Mouse (Mus musculus) liver, postnatal 0 days (tissue): ENCODE measurements around the gene Cldnd2. TPM values are rescaled to one million over a fixed set of nuclear protein-coding genes. Genes with fewer than 3 reads are reported as not detected.
A peak's percentile ranks its signal among the peaks of the same experiment; 100 is the strongest.

ENCODE experiments used
- ATAC-seq: fragments of 200-750 bp; cut with Nextera tagmentation; 2 replicates; pipeline ENCODE4 v1.8.0; 2017; ENCODE audit warnings: mild to moderate bottlenecking, moderate library complexity
- DNase-seq: peaks from one replicate; pipeline ENCODE4 v3.0.0-alpha.2; 2016
- H3K27ac ChIP-seq: fragments of 300-500 bp; sonication (generic); 2 replicates; pipeline ENCODE4 v1.5.1; 2014; ENCODE audit warnings: antibody characterized with exemption, moderate library complexity, mild to moderate bottlenecking, low read depth
- H3K27me3 ChIP-seq: fragments of 300-500 bp; sonication (generic); 2 replicates; pipeline ENCODE4 v1.6.1; 2014; ENCODE audit warnings: low read length, control low read depth, mixed read lengths; ENCODE audit not compliant: insufficient read depth
- H3K36me3 ChIP-seq: fragments of 300-500 bp; sonication (generic); replicated peaks from 2 replicates; pipeline ENCODE4 v1.6.1; 2014; ENCODE audit warnings: mild to moderate bottlenecking, control low read depth, low read length, moderate library complexity, mixed read lengths; ENCODE audit not compliant: insufficient read depth
- H3K4me1 ChIP-seq: fragments of 300-500 bp; sonication (generic); 2 replicates; pipeline ENCODE4 v1.6.1; 2014; ENCODE audit warnings: antibody characterized with exemption, mild to moderate bottlenecking, control low read depth; ENCODE audit not compliant: insufficient read depth
- H3K4me2 ChIP-seq: fragments of 300-500 bp; sonication (generic); 2 replicates; pipeline ENCODE4 v1.6.1; 2014; ENCODE audit warnings: low read depth, mild to moderate bottlenecking, low read length, moderate library complexity, mixed read lengths
- H3K4me3 ChIP-seq: fragments of 300-500 bp; sonication (generic); 2 replicates; pipeline ENCODE4 v1.5.1; 2014; ENCODE audit warnings: low read depth, low read length
- H3K9ac ChIP-seq: fragments of 300-500 bp; sonication (generic); replicated peaks from 2 replicates; pipeline ENCODE4 v1.6.1; 2014; ENCODE audit warnings: mild to moderate bottlenecking, moderate library complexity
- H3K9me3 ChIP-seq: fragments of 300-500 bp; sonication (generic); 2 replicates; pipeline ENCODE4 v1.6.1; 2016; ENCODE audit warnings: mild to moderate bottlenecking, control low read depth, low read length, mixed read lengths
- CTCF ChIP-seq: sonication (generic); IDR thresholded peaks from 2 replicates; pipeline ENCODE4 v1.5.1; 2016; ENCODE audit warnings: antibody characterized with exemption, low read depth
- EP300 ChIP-seq: IDR thresholded peaks from 2 replicates; pipeline ENCODE4 v1.6.1; 2016; ENCODE audit warnings: antibody characterized with exemption, low read depth, mild to moderate bottlenecking
- WGBS: fragments of 180-500 bp; shearing (Covaris S2); extraction: QIAGEN DNeasy Blood & Tissue Kit; methylation state at CpG from one replicate; pipeline ENCODE4 v1.1.7; 2014; ENCODE audit not compliant: insufficient replicate concordance; 5-methylcytosine and 5-hydroxymethylcytosine counted together
- microRNA-seq: library from miRNA; unstranded; fragments of <30 nt; microRNA quantifications from one replicate; pipeline ENCODE4, GENCODE M21; 2016
- polyA plus RNA-seq: library from polyadenylated mRNA; unstranded; fragments of >200 nt; fragmentation: Nextera tagmentation; extraction: Ambion mirVana; gene quantifications from 2 replicates; pipeline ENCODE4 v1.2.1, GENCODE M21; 2015

Cldnd2 gene
- polyA plus RNA-seq, 1 experiment from 2014 or later = not detected

DNA sequence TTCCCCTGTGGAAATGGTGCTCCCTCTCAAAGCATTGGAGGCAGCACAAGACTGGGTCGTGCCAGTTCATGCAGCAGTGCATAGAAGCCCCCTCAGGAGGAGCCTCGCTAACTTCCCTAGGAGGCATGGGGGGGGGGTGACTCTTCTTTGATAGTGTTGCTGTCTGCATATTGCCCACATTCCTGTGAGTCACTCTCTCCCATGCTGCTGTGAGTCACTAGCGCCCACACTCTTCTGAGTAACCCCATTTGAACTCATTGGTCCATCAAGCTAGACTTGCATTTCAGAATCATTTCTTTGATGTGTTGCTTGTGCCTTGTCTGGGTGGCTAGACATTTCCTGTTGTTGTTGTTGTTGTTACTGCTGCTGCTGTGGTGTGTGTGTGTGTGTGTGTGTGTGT, 40.6 kb downstream of the Cldnd2 start:
- DNase-seq (no peak), ATAC-seq (no peak)
- H3K27me3 ChIP-seq = peaks cover 18% of the 10 kb centered on the region
- no peaks in the 10 kb centered on the region for H3K36me3 ChIP-seq
- WGBS = 50% methylated on average over 3 of the region's 3 CpGs
- no peak overlapping the region for H3K4me3 ChIP-seq
- TF ChIP-seq EP300 = no peak
- TF ChIP-seq CTCF = no peak
- no peak overlapping the region for H3K4me2 ChIP-seq
- H3K4me1 ChIP-seq = no peaks in the 10 kb centered on the region
- no peak overlapping the region for H3K27ac ChIP-seq
- H3K9me3 ChIP-seq = no peaks in the 10 kb centered on the region
- no peak overlapping the region for H3K9ac ChIP-seq

DNA sequence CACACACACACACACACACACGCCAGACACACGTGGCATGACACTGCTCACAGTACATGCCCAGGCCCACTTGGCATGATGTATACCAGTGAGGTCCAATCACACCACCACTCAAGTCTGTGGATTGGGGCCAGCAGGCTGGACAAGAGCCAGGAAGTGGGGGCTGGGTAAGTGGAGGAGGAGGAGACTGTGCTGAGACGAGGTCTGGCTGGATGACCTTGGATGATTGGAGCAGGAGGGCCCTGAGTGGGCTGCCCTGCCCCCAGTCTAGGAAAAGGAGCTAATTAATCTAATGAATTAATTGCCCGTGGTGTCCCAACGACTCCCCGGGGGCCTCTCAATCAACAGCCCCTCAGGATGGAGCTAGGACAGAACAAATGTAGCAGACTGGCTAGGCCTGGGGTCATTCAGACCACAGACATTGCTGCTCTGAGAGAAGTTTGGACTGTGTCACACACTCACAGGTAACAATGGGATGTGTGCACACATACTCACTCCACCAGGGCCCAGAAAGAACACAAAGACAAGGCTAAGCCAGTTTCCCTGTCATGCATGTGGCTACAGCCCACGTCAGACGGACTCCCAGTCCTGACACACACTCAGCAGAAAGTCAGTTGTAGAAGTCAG, 41.6 kb downstream of the Cldnd2 start:
- H3K36me3 ChIP-seq = no peaks in the 10 kb centered on the region
- H3K9me3 ChIP-seq = no peaks in the 10 kb centered on the region
- no peak overlapping the region for H3K27ac ChIP-seq
- TF ChIP-seq CTCF (no peak), EP300 (no peak)
- no peak overlapping the region for H3K4me2 ChIP-seq
- peaks cover 8% of the 10 kb centered on the region; the same call in 1 of the 2 replicates for H3K27me3 ChIP-seq
- no peaks in the 10 kb centered on the region for H3K4me1 ChIP-seq
- WGBS = 67% methylated on average over 8 of the region's 8 CpGs
- H3K9ac ChIP-seq = no peak overlapping the region
- DNase-seq = no peak
- ATAC-seq = no peak
- H3K4me3 ChIP-seq = no peak overlapping the region

DNA sequence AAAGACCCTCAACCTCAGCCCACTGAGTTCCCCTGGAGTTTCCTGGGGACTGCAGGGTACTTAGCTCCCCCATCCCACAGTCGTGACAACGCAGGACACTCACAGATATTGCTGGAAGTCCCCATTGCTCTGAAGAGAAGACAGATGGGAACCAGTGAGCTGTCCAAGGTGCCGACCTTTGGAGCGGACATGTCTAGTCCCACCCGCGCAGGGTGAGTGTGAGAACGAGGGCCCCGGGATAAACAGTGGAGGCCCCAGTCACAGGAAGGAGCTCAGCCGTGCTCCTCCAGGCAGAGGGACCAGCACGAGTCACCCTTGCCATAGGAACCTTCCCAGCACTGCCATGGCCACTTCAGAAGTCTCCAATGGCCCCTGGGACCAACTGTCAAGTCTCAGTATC, 42.7 kb downstream of the Cldnd2 start:
- H3K4me3 ChIP-seq = no peak overlapping the region
- H3K9me3 ChIP-seq = no peaks in the 10 kb centered on the region
- H3K36me3 ChIP-seq = no peaks in the 10 kb centered on the region
- no peak for TF ChIP-seq EP300
- DNase-seq = no peak
- H3K4me2 ChIP-seq = no peak overlapping the region
- H3K4me1 ChIP-seq = no peaks in the 10 kb centered on the region
- H3K9ac ChIP-seq = no peak overlapping the region
- WGBS = 7% methylated on average over 10 of the region's 10 CpGs
- no peak for ATAC-seq
- no peak overlapping the region for H3K27ac ChIP-seq
- H3K27me3 ChIP-seq = peaks cover 1% of the 10 kb centered on the region; the same call in 1 of the 2 replicates

- H3K4me1 ChIP-seq = no peaks in the 10 kb centered on the region
- H3K27me3 ChIP-seq = peaks cover 23% of the 10 kb centered on the region
- DNase-seq = no peak
- no peak overlapping the region for H3K4me2 ChIP-seq
- no peaks in the 10 kb centered on the region for H3K9me3 ChIP-seq
- TF ChIP-seq EP300 (no peak), CTCF (no peak)
- no peak overlapping the region for H3K9ac ChIP-seq
- no peaks in the 10 kb centered on the region for H3K36me3 ChIP-seq
- ATAC-seq = no peak
- WGBS = 30% methylated on average over 5 of the region's 5 CpGs
- no peak overlapping the region for H3K4me3 ChIP-seq
- H3K27ac ChIP-seq = no peak overlapping the region
These were observed 48.1 kb downstream of the Cldnd2 start for GRCm38 (mm10) chr7:43488646-43489045.

GRCm38 (mm10) chr7:43489631-43490125, 49.1 kb downstream of the Cldnd2 start, which contains the start of gene Iglon5:
TSS of gene Iglon5 (minus strand) at chr7:43490075.
- 8% methylated on average over 16 of the region's 41 CpGs for WGBS
- H3K9me3 ChIP-seq = no peaks in the 10 kb centered on the region
- no peak for ATAC-seq
- no peak for TF ChIP-seq EP300
- no peak for TF ChIP-seq CTCF
- H3K4me2 ChIP-seq = peak within 1 kb of the TSS; percentile 35; the same call in 1 of the 2 replicates
- no peak within 1 kb of the TSS for H3K9ac ChIP-seq
- peaks cover 23% of the 10 kb centered on the region for H3K27me3 ChIP-seq
- H3K36me3 ChIP-seq = no peaks in the 10 kb centered on the region
- DNase-seq = no peak
- no peak within 1 kb of the TSS for H3K27ac ChIP-seq
- no peaks in the 10 kb centered on the region for H3K4me1 ChIP-seq
- H3K4me3 ChIP-seq = 0 out of 2 replicates have a peak within 1 kb of the TSS, but pooled peaks have one; percentile 2

DNA sequence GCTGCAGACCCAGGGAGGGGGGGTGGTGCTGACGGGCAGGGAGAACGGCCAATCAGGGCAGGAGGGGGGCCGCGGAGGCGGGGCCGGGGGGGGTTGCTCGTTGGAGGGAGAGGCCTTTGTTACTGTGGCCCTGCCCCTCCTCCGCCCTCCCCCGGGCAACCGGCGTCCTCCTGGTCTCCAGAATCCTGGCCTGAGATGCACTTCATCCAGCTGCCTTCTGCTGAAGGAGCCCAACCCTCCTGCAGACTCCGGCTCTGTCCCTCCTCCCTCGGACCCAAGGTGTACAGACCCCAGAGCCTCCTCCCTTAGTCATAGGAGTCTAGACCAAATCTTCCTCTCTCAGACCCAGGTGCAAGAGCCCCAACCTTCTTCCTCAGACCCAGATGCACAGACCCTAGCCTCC, 49.6 kb downstream of the Cldnd2 start:
- no peak for ATAC-seq
- no peak overlapping the region for H3K9ac ChIP-seq
- no peaks in the 10 kb centered on the region for H3K36me3 ChIP-seq
- H3K4me2 ChIP-seq = 0 out of 2 replicates have a peak overlapping the region, but pooled peaks have one; percentile 35
- H3K27ac ChIP-seq = no peak overlapping the region
- 8% methylated on average over 10 of the region's 13 CpGs for WGBS
- H3K4me1 ChIP-seq = no peaks in the 10 kb centered on the region
- H3K9me3 ChIP-seq = no peaks in the 10 kb centered on the region
- DNase-seq = no peak
- no peak for TF ChIP-seq CTCF
- no peak for TF ChIP-seq EP300
- 0 out of 2 replicates have a peak overlapping the region, but pooled peaks have one; percentile 2 for H3K4me3 ChIP-seq
- H3K27me3 ChIP-seq = peaks cover 23% of the 10 kb centered on the region

GRCm38 (mm10) chr7:43490861-43491260, 50.3 kb downstream of the Cldnd2 start:
- ATAC-seq = no peak
- Histone ChIP-seq H3K27me3 (peaks cover 23% of the 10 kb centered on the region), H3K4me3 (no peak overlapping the region), H3K4me2 (no peak overlapping the region), H3K9me3 (no peaks in the 10 kb centered on the region), H3K36me3 (no peaks in the 10 kb centered on the region), H3K4me1 (no peaks in the 10 kb centered on the region), H3K9ac (no peak overlapping the region), H3K27ac (no peak overlapping the region)
- 50% methylated on average over 9 of the region's 9 CpGs for WGBS
- DNase-seq = no peak
- TF ChIP-seq CTCF (no peak), EP300 (no peak)

Small RNA genes lying within 50 kb of the gene (microRNA-seq; reads per million reads assigned to microRNA genes)
- gene Mir7051 = 1.6 reads per million

Other genes with a start within 250 kb of the Cldnd2 start
- gene Zfp715, start 127.5 kb upstream of the Cldnd2 start, polyA plus RNA-seq = 3.9 and 4.1 TPM in 2 replicates
- 0.71 and 0.96 TPM in 2 replicates for gene Siglecf, start 89.4 kb upstream of the Cldnd2 start, polyA plus RNA-seq
- gene Siglecg, start 32.6 kb upstream of the Cldnd2 start, polyA plus RNA-seq = 2.9 and 3.5 TPM in 2 replicates
- not detected in 2 replicates for gene Lim2, start 13.1 kb upstream of the Cldnd2 start, polyA plus RNA-seq
- 12.6 and 16.2 TPM in 2 replicates for gene Nkg7, start 3.7 kb upstream of the Cldnd2 start, polyA plus RNA-seq
- 759 and 760 TPM in 2 replicates for gene Etfb, start 3.3 kb downstream of the Cldnd2 start, polyA plus RNA-seq
- gene Gm45233, start 3.3 kb downstream of the Cldnd2 start, polyA plus RNA-seq = 0.25 TPM in 1 of 2 replicates, not detected in the other
- 0.70 and 1.4 TPM in 2 replicates for gene Vsig10l, start 22.4 kb downstream of the Cldnd2 start, polyA plus RNA-seq
- gene Iglon5, start 49.3 kb downstream of the Cldnd2 start, polyA plus RNA-seq = not detected in 2 replicates
- not detected in 2 replicates for gene 4931406B18Rik, start 65.2 kb downstream of the Cldnd2 start, polyA plus RNA-seq
- 3.9 and 5.1 TPM in 2 replicates for gene Cd33, start 103.6 kb downstream of the Cldnd2 start, polyA plus RNA-seq
- gene Zfp658, start 121.5 kb downstream of the Cldnd2 start, polyA plus RNA-seq = 0.14 and 0.26 TPM in 2 replicates
- 1.3 TPM in 2 replicates for gene Zfp719, start 138.8 kb downstream of the Cldnd2 start, polyA plus RNA-seq
- gene Zfp819, start 166.4 kb downstream of the Cldnd2 start, polyA plus RNA-seq = not detected in 2 replicates
- 0.14 TPM in 1 of 2 replicates, not detected in the other for gene Ceacam18, start 193.9 kb downstream of the Cldnd2 start, polyA plus RNA-seq
- gene Siglece, start 219.4 kb downstream of the Cldnd2 start, polyA plus RNA-seq = 5.1 and 5.8 TPM in 2 replicates
- gene Ctu1, start 231.2 kb downstream of the Cldnd2 start, polyA plus RNA-seq = 3.2 and 4.5 TPM in 2 replicates
- gene Klk14, start 249.6 kb downstream of the Cldnd2 start, polyA plus RNA-seq = not detected in 2 replicates